Mouse (Mus musculus) C2C12 (cell line): ENCODE measurements at regions not wholly inside any gene's neighbourhood (a gene's known extent, or its start where the extent isn't known, plus 50 kb on each side); places are given as distances from the start of the nearest gene placed in this dataset.

Experiments used
- H3K27me3 ChIP-seq: one replicate; pipeline ENCODE4 v1.6.1; 2011; ENCODE audit not compliant: control insufficient read depth, insufficient read depth, insufficient read length
- H3K36me3 ChIP-seq: one replicate; pipeline ENCODE4 v1.6.1; 2011; ENCODE audit not compliant: control insufficient read depth, insufficient read depth
- H3K4me3 ChIP-seq: one replicate; pipeline ENCODE4 v1.5.1; 2011; ENCODE audit warnings: mild to moderate bottlenecking, control low read depth; ENCODE audit not compliant: poor library complexity, insufficient read depth, severe bottlenecking
- H3K79me2 ChIP-seq: one replicate; pipeline ENCODE4 v1.6.1; 2011; ENCODE audit not compliant: control insufficient read depth, insufficient read depth
- H3K79me3 ChIP-seq: one replicate; pipeline ENCODE4 v1.6.1; 2011; ENCODE audit warnings: low read depth, control low read depth
- H3ac ChIP-seq: one replicate; pipeline ENCODE3; 2011; ENCODE audit warnings: low read depth; ENCODE audit not compliant: control insufficient read depth, insufficient read length
- CEBPB ChIP-seq: IDR thresholded peaks from one replicate; pipeline ENCODE4 v1.6.1; 2011; ENCODE audit warnings: low read depth, mild to moderate bottlenecking, control low read depth, moderate library complexity
- CTCF ChIP-seq: IDR thresholded peaks from one replicate; pipeline ENCODE4 v1.5.1; 2011; ENCODE audit not compliant: control insufficient read depth, insufficient read depth, insufficient read length
- FOSL1 ChIP-seq: IDR thresholded peaks from one replicate; pipeline ENCODE4 v1.8.0; 2011; ENCODE audit warnings: mild to moderate bottlenecking, low read length; ENCODE audit not compliant: poor library complexity, insufficient read depth, severe bottlenecking
- MAX ChIP-seq: IDR thresholded peaks from one replicate; pipeline ENCODE4 v1.6.1; 2011; ENCODE audit warnings: mild to moderate bottlenecking, control low read depth
- MYOD1 ChIP-seq: IDR thresholded peaks from one replicate; pipeline ENCODE4 v1.6.1; 2011; ENCODE audit warnings: low read depth; ENCODE audit not compliant: control insufficient read depth, insufficient read length
- MYOG ChIP-seq: IDR thresholded peaks from one replicate; pipeline ENCODE4 v1.6.1; 2011; ENCODE audit not compliant: control insufficient read depth, insufficient read length; ENCODE audit errors: extremely low read depth
- USF1 ChIP-seq: IDR thresholded peaks from one replicate; pipeline ENCODE4 v1.6.1; 2011; ENCODE audit warnings: low read depth, mild to moderate bottlenecking, control low read depth, moderate library complexity

DNA sequence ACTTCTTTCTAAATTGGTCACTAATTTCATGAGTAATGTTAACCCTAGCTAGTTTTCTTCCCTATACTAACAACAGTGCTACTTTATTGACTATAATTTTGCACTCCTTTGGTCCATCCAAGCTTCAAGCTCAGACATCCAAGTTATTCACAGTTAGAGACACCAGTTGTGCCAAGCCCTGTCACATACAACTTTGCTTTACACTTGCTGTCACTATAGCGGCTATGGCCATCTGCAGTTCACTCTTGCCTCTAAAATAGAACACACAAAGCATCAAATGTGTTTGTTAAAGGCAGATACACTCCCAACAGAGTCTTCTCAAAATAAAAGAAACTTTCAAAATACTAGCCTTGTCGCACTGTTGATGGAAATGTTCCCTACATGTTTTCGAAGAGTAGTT lies 236.0 kb upstream of the Cblb start:
- no peaks in the 10 kb centered on the region for H3K27me3 ChIP-seq
- TF ChIP-seq USF1 (no peak), MYOD1 (no peak), CTCF (no peak), MAX (no peak)
- H3K36me3 ChIP-seq: no peaks in the 10 kb centered on the region
- no peak overlapping the region for H3ac ChIP-seq
- H3K79me2 ChIP-seq: no peaks in the 10 kb centered on the region
- H3K79me3 ChIP-seq: no peaks in the 10 kb centered on the region
- H3K4me3 ChIP-seq: no peak overlapping the region

DNA sequence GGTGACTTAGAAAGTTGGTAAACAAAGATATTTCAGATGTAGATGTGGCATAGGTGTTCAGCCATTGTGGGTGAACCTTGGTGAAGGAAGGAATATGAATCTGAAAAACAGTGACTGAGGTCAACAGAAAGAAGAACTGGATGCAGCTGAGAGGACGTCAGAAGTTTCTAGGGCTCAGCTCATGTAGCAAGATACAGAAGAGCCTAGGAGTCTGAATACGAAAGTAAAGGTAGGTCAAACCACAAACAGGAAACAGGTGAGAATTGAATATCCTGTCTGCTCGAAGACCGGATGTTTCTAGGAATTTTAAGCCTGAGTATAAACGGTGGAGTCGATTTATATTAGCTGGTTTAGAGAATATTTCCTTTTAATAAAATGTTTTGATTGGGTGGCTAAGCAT lies 223.7 kb upstream of the Cblb start:
- no peaks in the 10 kb centered on the region for H3K36me3 ChIP-seq
- TF ChIP-seq CTCF: no peak
- TF ChIP-seq MYOG: no peak
- TF ChIP-seq MYOD1: no peak
- TF ChIP-seq USF1: no peak
- no peak for TF ChIP-seq FOSL1
- no peak for TF ChIP-seq CEBPB
- TF ChIP-seq MAX: no peak
- no peaks in the 10 kb centered on the region for H3K79me2 ChIP-seq
- no peak overlapping the region for H3K4me3 ChIP-seq
- no peaks in the 10 kb centered on the region for H3K27me3 ChIP-seq
- no peaks in the 10 kb centered on the region for H3K79me3 ChIP-seq
- no peak overlapping the region for H3ac ChIP-seq

- Histone ChIP-seq H3K79me3 (no peaks in the 10 kb centered on the region), H3K79me2 (no peaks in the 10 kb centered on the region), H3ac (no peak overlapping the region), H3K4me3 (no peak overlapping the region), H3K36me3 (no peaks in the 10 kb centered on the region), H3K27me3 (no peaks in the 10 kb centered on the region)
- TF ChIP-seq MYOG (no peak), CTCF (no peak), MAX (no peak)
These were observed 221.9 kb upstream of the Cblb start for GRCm38 (mm10) chr16:51809120-51809519.

DNA sequence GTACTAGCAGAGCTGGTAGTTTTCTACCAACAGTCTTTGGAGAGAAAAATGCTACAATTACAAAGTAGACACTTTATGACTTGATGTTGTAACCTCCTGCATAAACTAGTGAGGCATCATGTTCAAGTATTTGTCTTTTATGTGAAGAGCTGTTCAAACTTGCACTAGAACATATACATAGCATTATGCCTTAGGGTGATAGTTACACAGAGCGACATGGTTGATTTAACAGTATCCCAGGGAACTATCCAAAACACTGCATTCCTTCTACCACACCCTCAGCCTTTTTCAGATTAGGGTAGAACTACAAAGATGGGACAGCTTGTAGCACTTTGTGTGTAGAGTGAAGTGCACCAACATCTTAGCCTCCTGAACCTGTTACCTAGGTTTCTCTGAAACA lies 220.0 kb upstream of the Cblb start:
- Histone ChIP-seq H3K4me3 (no peak overlapping the region), H3ac (no peak overlapping the region), H3K79me2 (no peaks in the 10 kb centered on the region), H3K36me3 (no peaks in the 10 kb centered on the region), H3K27me3 (no peaks in the 10 kb centered on the region), H3K79me3 (no peaks in the 10 kb centered on the region)
- no peak for TF ChIP-seq USF1
- no peak for TF ChIP-seq FOSL1
- TF ChIP-seq MAX: no peak
- TF ChIP-seq CEBPB: no peak
- no peak for TF ChIP-seq MYOD1
- no peak for TF ChIP-seq MYOG
- TF ChIP-seq CTCF: no peak

DNA sequence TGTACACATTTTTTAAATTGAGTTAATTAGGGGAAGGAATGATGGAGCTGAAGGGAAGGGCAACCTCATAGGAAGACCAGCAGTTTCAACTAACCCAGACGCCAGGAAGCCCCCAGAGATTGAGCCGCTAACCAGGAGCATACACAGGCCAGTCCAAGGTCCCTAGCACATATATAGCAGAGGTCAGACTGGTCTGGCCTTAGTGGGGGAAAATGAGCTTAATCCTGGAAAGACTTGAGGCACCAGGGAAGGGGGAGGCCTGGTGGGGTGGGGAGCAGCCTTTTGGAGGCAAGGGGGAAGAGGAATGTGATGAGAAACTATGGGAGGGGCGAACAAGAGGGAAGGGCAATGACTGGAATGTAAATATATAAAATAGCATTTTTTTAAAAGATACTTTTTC lies 188.3 kb upstream of the Cblb start:
- no peak for TF ChIP-seq CTCF
- no peak for TF ChIP-seq FOSL1
- no peak for TF ChIP-seq USF1
- no peak for TF ChIP-seq CEBPB
- no peak for TF ChIP-seq MAX
- TF ChIP-seq MYOD1: no peak
- TF ChIP-seq MYOG: no peak
- H3ac ChIP-seq: no peak overlapping the region

GRCm38 (mm10) chr16:51845539-51845938 lies 185.5 kb upstream of the Cblb start:
- Histone ChIP-seq H3K36me3 (no peaks in the 10 kb centered on the region), H3K79me2 (no peaks in the 10 kb centered on the region), H3K79me3 (no peaks in the 10 kb centered on the region), H3ac (no peak overlapping the region), H3K27me3 (no peaks in the 10 kb centered on the region), H3K4me3 (no peak overlapping the region)
- TF ChIP-seq FOSL1 (no peak), MYOD1 (no peak), MYOG (no peak), CEBPB (no peak), MAX (no peak), CTCF (no peak), USF1 (no peak)

More for the DNA sequence above, 188.3 kb upstream of the Cblb start:
- Histone ChIP-seq H3K79me2 (no peaks in the 10 kb centered on the region), H3K36me3 (no peaks in the 10 kb centered on the region), H3K27me3 (no peaks in the 10 kb centered on the region), H3K79me3 (no peaks in the 10 kb centered on the region), H3K4me3 (no peak overlapping the region)
